Mouse (Mus musculus): ENCODE measurements around the gene Gm10644. TPM values are rescaled to one million over a fixed set of nuclear protein-coding genes. Genes with fewer than 3 reads are reported as not detected.
A peak's percentile ranks its signal among the peaks of the same experiment; 100 is the strongest.

The Gm10644 gene
- polyA plus RNA-seq, 1 experiment = 0.68 TPM

DNA sequence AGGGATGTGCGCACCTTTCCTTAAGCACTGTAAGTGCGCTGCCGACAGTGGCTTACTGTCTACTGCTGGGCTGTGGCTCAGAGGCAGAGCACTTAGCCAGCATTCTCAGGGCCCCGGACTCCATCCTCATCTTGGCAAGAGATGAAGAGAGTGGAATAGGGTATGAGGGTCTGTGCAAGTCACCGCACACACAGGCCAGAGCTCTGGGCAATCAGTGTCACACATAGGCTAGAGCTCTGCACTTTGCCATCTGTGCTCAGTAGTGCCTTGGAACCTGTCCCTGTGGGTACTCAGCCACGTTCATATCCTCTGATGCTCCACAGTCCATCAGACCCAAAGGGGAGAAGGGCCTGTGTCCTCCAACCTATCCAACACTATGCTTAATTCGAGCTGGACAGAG is 26.5 kb upstream of the Gm10644 start:
- no peak for DNase-seq (ENCODE audit: extremely low spot score in 1 of 2, low spot score in 1 of 2)

DNA sequence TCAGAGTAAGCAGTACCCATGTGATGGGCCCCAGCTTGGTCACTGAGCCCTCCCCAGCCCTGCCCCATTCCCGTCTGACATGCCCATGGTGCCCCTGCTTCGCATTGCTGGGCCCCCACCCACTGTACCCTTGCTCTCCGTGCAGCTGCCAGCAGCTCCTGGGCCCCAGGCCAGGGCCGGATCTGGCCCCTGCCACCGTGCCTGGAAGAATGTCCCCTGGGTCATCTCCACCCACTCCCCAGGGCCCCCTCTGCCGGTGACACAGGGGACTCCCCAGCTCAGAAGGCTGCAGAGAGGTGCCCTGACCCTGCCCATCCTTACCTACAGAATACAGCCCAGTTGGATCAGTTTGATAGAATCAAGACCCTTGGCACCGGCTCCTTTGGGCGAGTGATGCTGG is 25.8 kb upstream of the Gm10644 start:
- no peak for DNase-seq (ENCODE audit: extremely low spot score in 1 of 2, low spot score in 1 of 2)

- no peak for DNase-seq (ENCODE audit: extremely low spot score in 1 of 2, low spot score in 1 of 2)
These were observed 25.2 kb upstream of the Gm10644 start for GRCm38 (mm10) chr8:83980250-83980649.

DNA sequence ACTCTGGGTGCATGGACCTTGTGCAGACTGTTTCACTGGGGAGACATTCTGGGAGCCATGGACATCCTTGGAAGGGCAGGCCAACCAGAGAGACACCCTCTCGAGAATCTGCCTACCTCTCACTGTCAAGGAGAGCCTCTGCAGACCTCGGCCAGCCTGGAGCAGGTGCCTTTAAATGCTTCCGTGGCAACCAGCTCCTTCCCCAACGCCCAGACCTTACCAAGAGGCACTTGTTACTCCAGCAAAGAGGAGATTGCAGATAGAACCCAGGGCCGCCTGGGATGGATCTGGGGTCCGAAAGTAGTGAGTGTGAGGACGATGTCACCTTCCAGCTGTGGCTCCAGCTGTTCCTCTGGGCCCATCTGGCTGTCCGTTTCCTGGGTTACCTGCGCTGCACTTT is 23.2 kb upstream of the Gm10644 start:
- no peak for DNase-seq (ENCODE audit: extremely low spot score in 1 of 2, low spot score in 1 of 2)

DNA sequence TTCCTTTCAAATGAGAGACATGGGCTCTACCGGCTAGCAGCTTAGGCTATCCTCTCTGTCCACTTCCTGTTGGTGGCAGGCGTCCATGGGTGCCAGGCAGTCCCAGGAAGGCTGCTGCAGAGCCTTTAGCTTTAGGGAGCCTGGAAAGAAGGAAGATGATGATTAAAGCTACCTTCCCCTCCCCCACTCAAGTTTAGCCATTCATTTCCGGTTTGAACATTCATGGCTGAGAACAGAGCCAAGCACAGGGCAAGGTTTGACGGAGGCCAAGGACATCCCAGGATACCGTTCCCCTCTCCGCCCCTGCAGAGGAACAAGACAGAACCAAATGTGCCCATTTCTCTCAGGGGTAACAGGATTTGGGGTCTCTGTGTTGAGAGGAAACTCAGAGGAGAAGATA is 22.6 kb upstream of the Gm10644 start:
- DNase-seq (ENCODE audit: extremely low spot score in 1 of 2, low spot score in 1 of 2) = no peak

- no peak for DNase-seq (ENCODE audit: extremely low spot score in 1 of 2, low spot score in 1 of 2)
These were observed 21.9 kb upstream of the Gm10644 start for GRCm38 (mm10) chr8:83976779-83977350.

DNA sequence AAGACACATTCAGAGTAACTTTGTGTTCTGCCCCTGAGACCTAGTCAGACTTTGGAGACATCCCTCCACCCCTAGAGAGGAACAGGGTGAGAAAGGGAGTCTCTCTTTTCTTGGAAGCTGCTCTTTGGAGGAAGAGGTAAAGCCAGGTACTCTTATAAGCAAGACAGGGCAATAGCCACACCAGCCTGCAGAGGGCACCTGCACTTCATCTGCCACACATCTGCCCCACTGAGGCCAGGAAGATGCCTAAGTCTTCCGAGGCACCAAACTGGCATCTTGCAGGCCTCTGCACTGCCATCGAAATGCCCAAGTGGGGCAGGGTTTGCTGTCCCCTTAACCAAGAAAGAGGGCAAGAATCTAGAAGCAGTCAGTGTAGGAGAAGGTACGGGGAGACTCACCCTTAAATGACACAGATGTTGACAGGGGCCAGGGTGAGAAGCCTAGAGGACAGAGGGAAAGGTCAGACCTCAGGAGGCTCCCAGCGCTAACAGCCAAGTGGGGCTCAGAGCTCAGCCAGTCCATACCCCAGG is 21.2 kb upstream of the Gm10644 start:
- no peak for DNase-seq (ENCODE audit: extremely low spot score in 1 of 2, low spot score in 1 of 2)

- no peak for DNase-seq (ENCODE audit: extremely low spot score in 1 of 2, low spot score in 1 of 2)
These were observed 19.5 kb upstream of the Gm10644 start for GRCm38 (mm10) chr8:83974521-83974920.

DNA sequence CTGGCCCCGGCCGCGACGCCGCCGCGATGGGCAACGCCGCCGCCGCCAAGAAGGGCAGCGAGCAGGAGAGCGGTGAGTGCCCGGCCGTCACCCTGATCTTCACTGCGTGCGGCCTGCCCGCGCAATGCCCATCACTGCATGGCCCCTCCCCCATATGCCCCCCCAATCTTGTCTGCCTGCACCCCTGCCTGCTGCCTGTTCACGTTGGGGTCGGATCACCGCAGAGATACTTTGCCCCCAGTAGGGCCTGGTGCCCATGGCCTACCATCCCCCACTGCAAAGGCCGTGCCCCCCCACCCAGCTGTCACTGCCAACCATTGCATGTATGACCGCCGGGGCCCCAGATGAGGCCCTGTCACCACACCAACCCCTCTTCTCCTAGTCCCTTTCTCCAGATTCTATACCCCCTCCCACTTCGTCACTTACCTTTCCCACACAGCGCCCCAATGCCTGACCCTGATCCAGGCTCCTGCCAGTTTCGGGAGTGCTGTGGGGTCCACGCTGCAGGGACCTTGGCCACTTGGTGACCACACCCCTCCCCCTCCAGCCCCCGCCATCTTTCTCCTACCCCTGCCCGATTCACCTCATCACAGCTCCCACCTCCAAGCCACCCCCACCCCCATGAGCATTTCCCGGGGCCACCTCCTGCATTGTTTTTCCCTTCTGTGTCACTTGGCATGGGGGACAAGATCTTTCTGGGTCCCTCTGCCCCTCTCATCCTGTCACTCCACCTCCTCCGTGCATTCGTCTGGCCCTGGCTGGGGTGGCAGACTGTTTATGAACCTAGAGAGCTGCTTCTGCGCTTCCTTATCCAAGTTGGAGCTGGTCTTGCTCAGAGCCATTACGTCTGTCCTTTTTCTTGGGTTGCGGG is 18.4 kb upstream of the Gm10644 start:
- peak in 1 of 2 experiments; percentile 18 for DNase-seq (ENCODE audit: extremely low spot score in 1 of 2, low spot score in 1 of 2)

DNA sequence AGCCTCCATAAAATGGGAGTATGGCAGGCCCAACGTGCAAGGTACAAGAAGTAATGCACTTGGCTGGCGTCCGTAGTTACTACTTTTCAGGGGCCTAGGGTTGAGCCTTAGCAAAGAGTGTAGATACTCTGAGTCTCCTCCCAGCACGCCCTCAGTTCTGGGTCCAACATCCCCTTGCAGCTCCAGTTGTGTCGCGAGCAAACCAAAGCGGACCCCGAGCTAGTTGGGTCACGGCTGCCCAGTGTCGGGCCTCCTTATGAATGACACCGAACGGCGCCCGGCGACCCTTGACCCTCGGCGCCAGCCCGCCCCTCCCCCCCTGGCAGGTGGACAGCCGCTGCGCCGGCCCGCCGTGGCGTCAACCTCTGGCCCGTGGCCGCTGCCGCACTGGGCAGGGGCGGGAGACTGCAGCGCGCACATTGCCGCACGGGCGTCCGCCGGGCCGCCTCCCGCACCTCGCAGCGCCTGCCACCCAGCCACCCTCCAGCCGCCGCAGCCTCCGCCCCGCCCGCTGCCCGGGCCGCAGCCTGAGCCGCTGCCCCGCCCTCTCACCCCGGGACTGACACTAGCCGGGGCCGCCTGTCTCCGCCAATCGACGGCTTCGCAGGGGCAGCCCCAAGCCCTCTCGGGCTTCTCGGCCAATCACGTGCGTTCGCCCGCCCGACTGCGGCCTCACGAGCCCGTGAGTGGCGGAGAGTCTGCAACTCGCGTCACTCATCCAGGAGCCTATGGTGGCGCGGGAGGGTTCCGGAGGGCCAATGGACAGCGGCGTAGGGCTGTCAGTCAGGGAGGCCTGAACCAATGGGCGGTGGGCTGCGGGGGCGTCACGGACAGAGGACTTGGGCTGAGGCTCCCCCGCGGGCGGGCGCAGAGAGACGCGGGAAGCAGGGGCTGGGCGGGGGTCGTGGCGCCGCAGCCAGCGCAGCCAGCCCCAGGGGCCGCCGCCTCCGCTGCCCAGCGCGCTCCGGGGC is 17.4 kb upstream of the Gm10644 start, which contains the start of gene Prkaca:
Prkaca (plus strand) TSS at position 844 of the 971 bp plus-strand sequence.
- DNase-seq (ENCODE audit: extremely low spot score in 1 of 2, low spot score in 1 of 2) = peak; percentile 99

GRCm38 (mm10) chr8:83971661-83972060 is 16.7 kb upstream of the Gm10644 start:
- no peak for DNase-seq (ENCODE audit: extremely low spot score in 1 of 2, low spot score in 1 of 2)

DNA sequence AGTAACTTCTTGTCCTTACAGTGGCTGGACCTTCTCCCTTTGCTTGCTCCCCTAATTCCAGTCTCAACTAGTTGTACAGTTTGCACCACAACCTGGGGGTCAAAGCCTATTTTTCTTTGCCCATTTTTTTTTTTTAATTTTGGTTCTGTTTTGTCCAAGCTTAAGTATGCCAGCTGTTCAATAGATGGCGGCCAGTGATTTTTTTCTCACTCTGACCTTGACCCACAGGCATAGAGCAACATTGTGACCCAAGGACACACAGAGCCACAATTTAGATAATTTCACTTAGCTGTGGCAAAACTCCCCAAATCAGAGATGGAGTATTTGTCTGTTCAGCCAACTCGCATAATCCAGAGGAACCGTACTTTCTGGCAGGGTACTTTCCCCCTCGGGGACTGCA is 16.1 kb upstream of the Gm10644 start:
- no peak for DNase-seq (ENCODE audit: extremely low spot score in 1 of 2, low spot score in 1 of 2)

- DNase-seq (ENCODE audit: extremely low spot score in 1 of 2, low spot score in 1 of 2) = no peak
These were observed 12.7 kb upstream of the Gm10644 start for GRCm38 (mm10) chr8:83967701-83968100.

- no peak for DNase-seq (ENCODE audit: extremely low spot score in 1 of 2, low spot score in 1 of 2)
These were observed 9.2 kb upstream of the Gm10644 start for GRCm38 (mm10) chr8:83964015-83964765.

GRCm38 (mm10) chr8:83956789-83957188 is 1.8 kb upstream of the Gm10644 start:
- DNase-seq (ENCODE audit: extremely low spot score in 1 of 2, low spot score in 1 of 2) = no peak

DNA sequence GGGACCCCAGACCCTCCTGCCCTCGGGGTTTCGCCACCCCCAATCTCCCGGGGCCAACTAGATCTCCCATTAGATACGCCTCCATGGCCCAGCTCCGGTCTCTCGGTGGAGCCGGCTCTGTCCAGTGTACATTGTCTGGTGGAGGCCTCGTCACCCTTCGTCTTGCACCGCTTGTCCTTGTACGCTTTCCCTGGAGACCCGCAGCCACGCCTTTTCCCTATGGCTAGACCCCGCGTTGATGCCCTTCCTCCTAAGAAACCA is 883 bp upstream of the Gm10644 start:
- no peak for DNase-seq (ENCODE audit: extremely low spot score in 1 of 2, low spot score in 1 of 2)

GRCm38 (mm10) chr8:83954749-83955105 is 278 bp downstream of the Gm10644 start:
- no peak for DNase-seq (ENCODE audit: extremely low spot score in 1 of 2, low spot score in 1 of 2)

GRCm38 (mm10) chr8:83945540-83945939 is 9.5 kb downstream of the Gm10644 start:
- DNase-seq (ENCODE audit: extremely low spot score in 1 of 2, low spot score in 1 of 2) = no peak

DNA sequence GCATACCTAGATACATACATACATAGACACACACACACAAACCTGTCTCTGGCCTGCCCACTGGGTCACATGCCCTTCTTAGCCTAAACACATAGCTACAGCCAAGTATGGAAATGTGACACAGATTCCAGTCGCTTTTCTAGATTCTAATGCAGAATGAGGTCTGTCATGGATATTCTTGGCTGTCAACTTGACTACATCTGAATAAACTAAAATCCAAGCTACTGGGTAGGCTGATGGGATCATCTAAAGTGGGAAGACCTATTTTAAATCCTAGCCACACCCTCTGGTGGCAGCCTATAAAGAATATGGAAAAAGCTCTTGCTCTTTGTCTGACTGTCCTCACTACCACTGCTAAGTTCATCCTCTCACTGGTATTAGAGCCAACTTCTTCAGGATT is 12.6 kb downstream of the Gm10644 start:
- DNase-seq (ENCODE audit: extremely low spot score in 1 of 2, low spot score in 1 of 2) = peak in 1 of 2 experiments; percentile 34

DNA sequence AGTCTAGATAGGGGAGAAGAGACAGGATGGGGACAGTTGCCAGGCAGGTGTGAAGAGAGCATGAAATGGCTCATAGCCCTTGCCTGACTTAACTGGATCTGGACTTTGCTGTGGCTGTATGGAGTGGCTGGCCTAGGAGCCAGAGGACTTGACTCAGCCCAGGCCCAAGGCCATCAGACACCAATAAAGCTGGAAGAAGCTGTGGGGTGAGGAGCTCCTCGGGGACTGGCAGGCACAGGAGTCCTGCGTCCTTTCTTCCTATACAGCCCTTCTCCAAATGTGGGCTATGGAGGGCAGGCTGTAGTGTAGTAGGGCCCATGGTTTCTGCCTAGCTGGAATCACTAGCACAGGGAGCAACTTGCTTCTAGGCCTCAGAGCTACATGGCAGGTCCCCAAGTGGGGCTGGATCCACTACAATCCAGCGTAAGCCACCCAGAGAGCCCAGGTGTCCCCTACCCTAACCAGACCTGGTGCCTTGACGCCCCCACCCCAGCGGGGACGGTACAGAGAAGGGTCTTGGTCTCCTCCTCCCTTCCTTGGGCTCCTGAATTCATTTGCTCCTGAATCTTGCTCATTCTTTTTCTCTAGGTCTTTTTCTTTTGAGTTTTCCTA is 13.8 kb downstream of the Gm10644 start:
- no peak for DNase-seq (ENCODE audit: extremely low spot score in 1 of 2, low spot score in 1 of 2)

Data from frontal cortex, adult 2 months (tissue).